Mouse (Mus musculus): ENCODE measurements around the gene Thap8. TPM values are rescaled to one million over a fixed set of nuclear protein-coding genes. Genes with fewer than 3 reads are reported as not detected.

The Thap8 gene
- polyA plus RNA-seq, 1 experiment from 2014 or later: 0.52 TPM

DNA sequence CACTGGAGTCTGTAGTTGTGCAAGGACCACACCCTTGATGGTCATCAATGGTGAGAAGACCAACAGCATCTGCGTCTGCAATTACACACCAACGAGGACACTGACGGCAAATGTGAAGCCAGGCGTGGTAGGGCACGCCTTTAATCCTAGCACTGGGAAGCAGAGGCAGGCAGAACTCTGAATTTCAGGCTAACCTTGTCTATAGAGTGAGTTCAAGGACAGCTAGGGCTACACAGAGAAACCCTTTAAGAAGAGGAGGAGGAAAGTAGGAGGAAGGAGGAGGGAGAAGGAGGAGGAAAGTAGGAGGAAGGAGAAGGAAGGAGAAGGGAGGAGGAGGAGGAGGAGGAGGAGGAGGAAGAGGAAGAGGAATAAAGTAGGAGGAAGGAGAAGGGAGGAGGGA lies 14.4 kb upstream of the Thap8 start:
- Histone ChIP-seq H3K4me3 (no peak overlapping the region), H3K27me3 (replicated peaks) (no peaks in the 10 kb centered on the region), H3K9ac (no peak overlapping the region), H3K36me3 (peaks cover 30% of the 10 kb centered on the region), H3K27ac (no peak overlapping the region), H3K4me2 (replicated peaks) (no peak overlapping the region), H3K9me3 (no peaks in the 10 kb centered on the region), H3K4me1 (no peaks in the 10 kb centered on the region)
- no peak for ATAC-seq (ENCODE audit: low FRiP score, low read depth)
- WGBS: 93% methylated on average over 5 of the region's 5 CpGs

- Histone ChIP-seq H3K27ac (no peak overlapping the region), H3K4me2 (replicated peaks) (no peak overlapping the region), H3K27me3 (replicated peaks) (no peaks in the 10 kb centered on the region), H3K4me1 (no peaks in the 10 kb centered on the region), H3K9ac (no peak overlapping the region), H3K9me3 (no peaks in the 10 kb centered on the region), H3K36me3 (peaks cover 30% of the 10 kb centered on the region), H3K4me3 (no peak overlapping the region)
- WGBS: 88% methylated on average over 7 of the region's 7 CpGs
- no peak for ATAC-seq (ENCODE audit: low FRiP score, low read depth)
Observed at GRCm38 (mm10) chr7:30265935-30266334, 14.0 kb upstream of the Thap8 start.

DNA sequence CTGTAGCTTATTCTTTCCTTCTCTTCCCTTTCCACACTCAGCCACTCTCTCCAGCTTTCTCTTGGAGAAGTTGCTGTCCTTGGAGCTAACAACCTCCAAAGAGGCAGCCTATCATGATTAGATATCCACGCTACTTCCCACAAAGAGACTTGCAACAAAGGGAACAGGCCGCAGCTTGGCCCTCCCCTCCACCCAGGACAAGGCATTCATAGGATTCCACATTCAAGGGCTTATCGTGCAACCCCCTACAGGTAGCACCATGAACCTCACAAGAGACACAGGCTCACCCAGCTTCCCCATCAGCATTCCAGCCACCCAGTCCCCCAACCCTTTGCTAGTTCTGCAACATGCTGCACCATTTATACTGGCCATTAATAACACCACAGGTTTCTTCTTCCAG lies 13.1 kb upstream of the Thap8 start:
- H3K4me1 ChIP-seq: no peaks in the 10 kb centered on the region
- no peak overlapping the region for H3K4me3 ChIP-seq
- no peaks in the 10 kb centered on the region for H3K27me3 ChIP-seq (replicated peaks)
- no peak overlapping the region for H3K4me2 ChIP-seq (replicated peaks)
- H3K36me3 ChIP-seq: peaks cover 27% of the 10 kb centered on the region
- ATAC-seq (ENCODE audit: low FRiP score, low read depth): no peak
- H3K9ac ChIP-seq: no peak overlapping the region
- 90% methylated on average over 3 of the region's 3 CpGs for WGBS
- H3K27ac ChIP-seq: no peak overlapping the region
- no peaks in the 10 kb centered on the region for H3K9me3 ChIP-seq

DNA sequence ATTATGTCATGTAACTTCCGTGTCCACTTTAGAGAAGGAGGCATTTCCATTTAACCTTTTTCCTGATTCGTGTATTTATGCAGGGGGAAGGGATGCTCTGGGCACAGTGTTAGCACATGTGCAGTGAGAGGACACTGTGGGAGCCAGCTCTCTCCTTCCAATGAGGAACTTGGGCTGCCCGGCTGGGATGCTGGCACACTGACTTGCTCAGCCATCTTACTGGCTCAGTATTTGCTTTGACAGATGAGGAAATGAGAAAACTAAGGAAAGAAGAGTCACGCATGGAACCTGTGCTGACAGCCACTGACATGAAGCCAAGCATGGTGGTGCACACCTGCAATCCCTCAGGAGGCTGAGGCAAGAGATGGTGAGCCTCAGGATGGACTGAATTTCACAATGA lies 10.3 kb upstream of the Thap8 start:
- no peak for ATAC-seq (ENCODE audit: low FRiP score, low read depth)
- Histone ChIP-seq H3K9me3 (no peaks in the 10 kb centered on the region), H3K36me3 (peaks cover 23% of the 10 kb centered on the region), H3K4me1 (no peaks in the 10 kb centered on the region), H3K27me3 (replicated peaks) (no peaks in the 10 kb centered on the region), H3K27ac (no peak overlapping the region), H3K9ac (no peak overlapping the region), H3K4me3 (no peak overlapping the region), H3K4me2 (replicated peaks) (no peak overlapping the region)
- WGBS: 93% methylated on average over 4 of the region's 4 CpGs

DNA sequence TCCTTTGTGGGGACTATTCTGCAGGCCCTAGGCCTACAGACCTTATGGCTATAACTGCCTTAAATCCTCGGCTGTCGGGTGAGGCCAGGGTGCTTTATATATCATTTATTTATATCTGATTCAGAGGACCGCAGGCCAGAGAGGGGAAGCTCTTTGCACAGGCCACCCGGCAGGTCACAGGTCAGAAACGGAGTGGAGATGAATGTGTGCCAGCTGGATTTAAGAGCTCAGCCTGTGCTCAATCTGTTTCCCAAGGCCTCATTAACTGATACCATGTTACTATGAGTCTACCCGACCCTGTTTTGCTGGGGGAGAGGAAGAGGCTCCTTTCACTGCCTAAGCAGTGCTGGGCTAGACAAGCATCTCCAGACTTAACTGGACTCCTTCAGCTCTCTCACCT lies 5.5 kb upstream of the Thap8 start:
- H3K36me3 ChIP-seq: peaks cover 15% of the 10 kb centered on the region
- no peak overlapping the region for H3K4me2 ChIP-seq (replicated peaks)
- ATAC-seq (ENCODE audit: low FRiP score, low read depth): no peak
- H3K9ac ChIP-seq: no peak overlapping the region
- WGBS: 82% methylated on average over 6 of the region's 6 CpGs
- no peak overlapping the region for H3K4me3 ChIP-seq
- no peaks in the 10 kb centered on the region for H3K27me3 ChIP-seq (replicated peaks)
- no peak overlapping the region for H3K27ac ChIP-seq
- peaks cover 3% of the 10 kb centered on the region; the same call in 1 of the 2 replicates for H3K4me1 ChIP-seq
- H3K9me3 ChIP-seq: no peaks in the 10 kb centered on the region

- no peak overlapping the region for H3K27ac ChIP-seq
- H3K27me3 ChIP-seq (replicated peaks): no peaks in the 10 kb centered on the region
- peaks cover 6% of the 10 kb centered on the region; the same call in 1 of the 2 replicates for H3K4me1 ChIP-seq
- H3K36me3 ChIP-seq: no peaks in the 10 kb centered on the region; the same call in 1 of the 2 replicates
- peak overlapping the region; percentile 92 for H3K4me2 ChIP-seq (replicated peaks)
- no peaks in the 10 kb centered on the region for H3K9me3 ChIP-seq
- WGBS: 55% methylated on average over 2 of the region's 2 CpGs
- ATAC-seq (ENCODE audit: low FRiP score, low read depth): no peak
- H3K9ac ChIP-seq: no peak overlapping the region
- H3K4me3 ChIP-seq: no peak overlapping the region
Observed at GRCm38 (mm10) chr7:30278911-30279310, 983 bp upstream of the Thap8 start.

GRCm38 (mm10) chr7:30279536-30279935 lies 358 bp upstream of the Thap8 start:
- WGBS: under 1% methylated on average over 6 of the region's 6 CpGs
- H3K9me3 ChIP-seq: no peaks in the 10 kb centered on the region
- peak overlapping the region; percentile 92 for H3K4me2 ChIP-seq (replicated peaks)
- H3K4me1 ChIP-seq: peaks cover 6% of the 10 kb centered on the region; the same call in 1 of the 2 replicates
- H3K27ac ChIP-seq: no peak overlapping the region
- H3K4me3 ChIP-seq: peak overlapping the region; percentile 66
- H3K36me3 ChIP-seq: no peaks in the 10 kb centered on the region; the same call in 1 of the 2 replicates
- ATAC-seq (ENCODE audit: low FRiP score, low read depth): no peak
- H3K27me3 ChIP-seq (replicated peaks): no peaks in the 10 kb centered on the region
- no peak overlapping the region for H3K9ac ChIP-seq

- under 1% methylated on average over 20 of the region's 20 CpGs for WGBS
Observed at GRCm38 (mm10) chr7:30280670-30281138, 810 bp downstream of the Thap8 start.

GRCm38 (mm10) chr7:30281522-30281921 lies 1.6 kb downstream of the Thap8 start:
- Histone ChIP-seq H3K36me3 (no peaks in the 10 kb centered on the region; the same call in 1 of the 2 replicates), H3K9me3 (no peaks in the 10 kb centered on the region), H3K4me1 (peaks cover 6% of the 10 kb centered on the region; the same call in 1 of the 2 replicates), H3K27me3 (replicated peaks) (no peaks in the 10 kb centered on the region), H3K4me2 (replicated peaks) (peak overlapping the region; percentile 92), H3K4me3 (no peak overlapping the region), H3K9ac (no peak overlapping the region), H3K27ac (no peak overlapping the region)
- ATAC-seq (ENCODE audit: low FRiP score, low read depth): no peak
- WGBS: 85% methylated on average over 4 of the region's 4 CpGs

More at GRCm38 (mm10) chr7:30280670-30281138, 810 bp downstream of the Thap8 start:
- H3K27me3 ChIP-seq (replicated peaks): no peaks in the 10 kb centered on the region
- no peaks in the 10 kb centered on the region; the same call in 1 of the 2 replicates for H3K36me3 ChIP-seq
- peaks cover 6% of the 10 kb centered on the region; the same call in 1 of the 2 replicates for H3K4me1 ChIP-seq
- peak overlapping the region; percentile 85 for H3K27ac ChIP-seq
- H3K9ac ChIP-seq: peak overlapping the region; percentile 51
- peak; percentile 91 for ATAC-seq (ENCODE audit: low FRiP score, low read depth)
- peak overlapping the region; percentile 92 for H3K4me2 ChIP-seq (replicated peaks)
- H3K4me3 ChIP-seq: peak overlapping the region; percentile 66
- no peaks in the 10 kb centered on the region for H3K9me3 ChIP-seq

- H3K4me1 ChIP-seq: peaks cover 6% of the 10 kb centered on the region; the same call in 1 of the 2 replicates
- H3K36me3 ChIP-seq: no peaks in the 10 kb centered on the region
- WGBS: 81% methylated on average over 7 of the region's 7 CpGs
- no peak overlapping the region for H3K4me2 ChIP-seq (replicated peaks)
- H3K27me3 ChIP-seq (replicated peaks): no peaks in the 10 kb centered on the region
- no peak overlapping the region for H3K9ac ChIP-seq
- no peaks in the 10 kb centered on the region for H3K9me3 ChIP-seq
- ATAC-seq (ENCODE audit: low FRiP score, low read depth): no peak
- no peak overlapping the region for H3K27ac ChIP-seq
- H3K4me3 ChIP-seq: no peak overlapping the region
Observed at GRCm38 (mm10) chr7:30282740-30283139, 2.8 kb downstream of the Thap8 start.

GRCm38 (mm10) chr7:30286701-30287410 lies 7.0 kb downstream of the Thap8 start:
- H3K9ac ChIP-seq: no peak overlapping the region
- 64% methylated on average over 8 of the region's 8 CpGs for whole genome bisulfite sequencing
- no peaks in the 10 kb centered on the region for H3K9me3 ChIP-seq
- no peak overlapping the region for H3K4me2 ChIP-seq (replicated peaks)
- no peak for ATAC-seq (ENCODE audit: low FRiP score, low read depth)
- H3K27me3 ChIP-seq (replicated peaks): no peaks in the 10 kb centered on the region
- H3K27ac ChIP-seq: no peak overlapping the region
- H3K4me1 ChIP-seq: peaks cover 8% of the 10 kb centered on the region
- H3K36me3 ChIP-seq: no peaks in the 10 kb centered on the region
- no peak overlapping the region for H3K4me3 ChIP-seq

GRCm38 (mm10) chr7:30288046-30288445 lies 8.2 kb downstream of the Thap8 start:
- Histone ChIP-seq H3K4me1 (peaks cover 18% of the 10 kb centered on the region), H3K9me3 (no peaks in the 10 kb centered on the region), H3K9ac (no peak overlapping the region), H3K27me3 (replicated peaks) (no peaks in the 10 kb centered on the region), H3K27ac (no peak overlapping the region), H3K4me2 (replicated peaks) (no peak overlapping the region), H3K4me3 (no peak overlapping the region), H3K36me3 (no peaks in the 10 kb centered on the region)
- no peak for ATAC-seq (ENCODE audit: low FRiP score, low read depth)
- 78% methylated on average over 6 of the region's 6 CpGs for WGBS
